Mouse (Mus musculus) CH12.LX (cell line): Measurements from ENCODE around the gene Myo18a. TPM values are rescaled to one million over a fixed set of nuclear protein-coding genes. Genes with fewer than 3 reads are reported as not detected.

Source experiments
- DNase-seq: peaks from one replicate; pipeline ENCODE4 v3.0.0-alpha.2; 2013; ENCODE audit errors: extremely low read depth
- H3K27ac ChIP-seq: 2 replicates; pipeline ENCODE4 v1.5.1; 2012; ENCODE audit warnings: low read depth, mild to moderate bottlenecking, control low read depth, moderate library complexity; ENCODE audit not compliant: insufficient read depth
- H3K27me3 ChIP-seq: replicated peaks from 2 replicates; pipeline ENCODE3; 2012; ENCODE audit warnings: inconsistent platforms
- H3K36me3 ChIP-seq, 2 experiments: replicated peaks in 1 of 2; 2 replicates each; pipeline versions ENCODE3 to v1.6.1; 2012; ENCODE audit warnings: inconsistent platforms in 1 of 2, low read length in 1 of 2, mild to moderate bottlenecking in 1 of 2, mixed read lengths in 1 of 2, moderate library complexity in 1 of 2; ENCODE audit not compliant: control insufficient read depth in 1 of 2, insufficient read depth in 1 of 2
- H3K4me1 ChIP-seq, 2 experiments: 2 replicates each; pipeline ENCODE4 v1.6.1; 2012; ENCODE audit warnings: inconsistent platforms in 1 of 2, moderate library complexity in 1 of 2; ENCODE audit not compliant: insufficient read depth in 2 of 2, control insufficient read depth in 1 of 2
- H3K4me2 ChIP-seq: 2 replicates; pipeline ENCODE4 v1.6.1; 2012; ENCODE audit warnings: low read depth, mild to moderate bottlenecking, control low read depth; ENCODE audit not compliant: poor library complexity, insufficient read depth, severe bottlenecking
- H3K4me3 ChIP-seq, 3 experiments: fragments of 150-350 bp in 1 of 3; sonication (generic) in 1 of 3; replicated peaks in 1 of 3; 2 replicates each; pipeline versions ENCODE3 to v1.5.1; 2011 to 2012; ENCODE audit warnings: low read depth in 2 of 3, low read length in 2 of 3, mild to moderate bottlenecking in 2 of 3, moderate library complexity in 2 of 3, control low read depth in 1 of 3, improper control_type of control experiment in 1 of 3, inconsistent platforms in 1 of 3, mixed read lengths in 1 of 3; ENCODE audit not compliant: poor library complexity in 1 of 3
- H3K79me2 ChIP-seq: replicated peaks from 2 replicates; pipeline ENCODE4 v1.6.1; 2012; ENCODE audit warnings: mild to moderate bottlenecking, moderate library complexity; ENCODE audit not compliant: control insufficient read depth, poor library complexity, insufficient read depth, severe bottlenecking; ENCODE audit errors: extremely low read depth
- H3K9ac ChIP-seq: 2 replicates; pipeline ENCODE4 v1.6.1; 2012; ENCODE audit warnings: low read depth, mild to moderate bottlenecking, control low read depth, moderate library complexity; ENCODE audit not compliant: insufficient read depth
- H3K9me3 ChIP-seq: replicated peaks from 2 replicates; pipeline ENCODE3; 2012; ENCODE audit warnings: low read length, inconsistent platforms, mixed read lengths
- CHD1 ChIP-seq: IDR thresholded peaks from 2 replicates; pipeline ENCODE4 v1.6.1; 2012; ENCODE audit warnings: low read depth, low read length, improper control_type of control experiment, inconsistent platforms
- CTCF ChIP-seq, 2 experiments: IDR thresholded peaks in 1 of 2; conservative IDR thresholded peaks in 1 of 2; 2 replicates each; pipeline ENCODE4 v1.5.1; 2011 to 2012; ENCODE audit warnings: low read depth in 2 of 2, low read length in 2 of 2, improper control_type of control experiment in 1 of 2, inconsistent platforms in 1 of 2, mild to moderate bottlenecking in 1 of 2, moderate library complexity in 1 of 2
- ELF1 ChIP-seq: IDR thresholded peaks from 2 replicates; pipeline ENCODE4 v1.6.1; 2014; ENCODE audit warnings: low read depth, mild to moderate bottlenecking, inconsistent platforms, low read length, improper control_type of control experiment
- ETS1 ChIP-seq: conservative IDR thresholded peaks from 2 replicates; pipeline ENCODE4 v1.6.1; 2012; ENCODE audit warnings: low read depth, mild to moderate bottlenecking, inconsistent platforms, low read length, improper control_type of control experiment, moderate library complexity
- HCFC1 ChIP-seq: IDR thresholded peaks from 2 replicates; pipeline ENCODE4 v1.6.1; 2012; ENCODE audit warnings: low read depth, mild to moderate bottlenecking, inconsistent platforms, low read length, improper control_type of control experiment
- KAT2A ChIP-seq: IDR thresholded peaks from 2 replicates; pipeline ENCODE4 v1.6.1; 2012; ENCODE audit warnings: low read length, improper control_type of control experiment, inconsistent platforms; ENCODE audit not compliant: insufficient replicate concordance
- MAFK ChIP-seq: IDR thresholded peaks from 2 replicates; pipeline ENCODE4 v1.6.1; 2011; ENCODE audit warnings: low read length, improper control_type of control experiment; ENCODE audit not compliant: insufficient replicate concordance
- MAX ChIP-seq: IDR thresholded peaks from 2 replicates; pipeline ENCODE4 v1.6.1; 2011; ENCODE audit warnings: low read length, improper control_type of control experiment
- MAZ ChIP-seq: IDR thresholded peaks from 2 replicates; pipeline ENCODE4 v1.6.1; 2012; ENCODE audit warnings: low read depth, mild to moderate bottlenecking, inconsistent platforms, low read length, improper control_type of control experiment, moderate library complexity
- NRF1 ChIP-seq: IDR thresholded peaks from 2 replicates; pipeline ENCODE4 v1.6.1; 2014; ENCODE audit warnings: low read depth, mild to moderate bottlenecking, inconsistent platforms, low read length, improper control_type of control experiment, moderate library complexity
- POLR2A ChIP-seq: IDR thresholded peaks from 2 replicates; pipeline ENCODE4 v1.6.1; 2011; ENCODE audit warnings: low read depth, mild to moderate bottlenecking, improper control_type of control experiment, low read length
- RAD21 ChIP-seq: IDR thresholded peaks from 2 replicates; pipeline ENCODE4 v1.6.1; 2011; ENCODE audit warnings: low read depth, mild to moderate bottlenecking, low read length, improper control_type of control experiment, moderate library complexity
- SMC3 ChIP-seq: IDR thresholded peaks from 2 replicates; pipeline ENCODE4 v1.6.1; 2011; ENCODE audit warnings: low read depth, low read length, improper control_type of control experiment
- TCF12 ChIP-seq: IDR thresholded peaks from 2 replicates; pipeline ENCODE4 v1.6.1; 2014; ENCODE audit warnings: low read depth, mild to moderate bottlenecking, inconsistent platforms, low read length, improper control_type of control experiment
- UBTF ChIP-seq: IDR thresholded peaks from 2 replicates; pipeline ENCODE4 v1.6.1; 2012; ENCODE audit warnings: low read depth, mild to moderate bottlenecking, inconsistent platforms, low read length, improper control_type of control experiment, moderate library complexity
- USF1 ChIP-seq: IDR thresholded peaks from 2 replicates; pipeline ENCODE4 v1.6.1; 2014; ENCODE audit warnings: low read depth, mild to moderate bottlenecking, inconsistent platforms, low read length, improper control_type of control experiment
- USF2 ChIP-seq: conservative IDR thresholded peaks from 2 replicates; pipeline ENCODE4 v1.6.1; 2011; ENCODE audit warnings: low read depth, low read length, improper control_type of control experiment
- ZC3H11A ChIP-seq: IDR thresholded peaks from 2 replicates; pipeline ENCODE4 v1.6.1; 2012; ENCODE audit warnings: low read depth, mild to moderate bottlenecking, inconsistent platforms, low read length, improper control_type of control experiment
- ZKSCAN1 ChIP-seq: IDR thresholded peaks from 2 replicates; pipeline ENCODE4 v1.6.1; 2012; ENCODE audit warnings: low read depth, inconsistent platforms, low read length, improper control_type of control experiment, borderline replicate concordance
- ZMIZ1 ChIP-seq: IDR thresholded peaks from 2 replicates; pipeline ENCODE4 v1.6.1; 2012; ENCODE audit warnings: low read depth, mild to moderate bottlenecking, inconsistent platforms, low read length, improper control_type of control experiment
- ZNF384 ChIP-seq: IDR thresholded peaks from 2 replicates; pipeline ENCODE4 v1.6.1; 2012; ENCODE audit warnings: low read depth, low read length, improper control_type of control experiment, inconsistent platforms
- dilution Hi-C: fragments of 300-500 bp; cut with MboI; formaldehyde crosslinking; loops from 2 replicates; pipeline ENCODE4 v1.14.3; 2020; ENCODE audit warnings: low sequenced_read_pairs; ENCODE audit not compliant: extremely low pct_unique_long_range_greater_than_20kb, extremely low pct_ligation_motif_present
- in situ Hi-C: fragments of 300-500 bp; cut with MboI; formaldehyde crosslinking; loops from 3 replicates; pipeline ENCODE4 v1.14.3; 2019; ENCODE audit warnings: low sequenced_read_pairs, low pct_ligation_motif_present, low pct_unique_long_range_greater_than_20kb, mixed read lengths
- polyA plus RNA-seq: library from polyadenylated mRNA; unstranded; fragments of >175 nt; gene quantifications from 2 replicates; pipeline ENCODE4 v1.2.1, GENCODE M21; 2012; ENCODE audit warnings: low read depth; ENCODE audit not compliant: insufficient read length
- total RNA-seq, 2 experiments: library from RNA; depleted of rRNA; stranded (reverse); fragments of 300-350 nt in 1 of 2; fragments of >200 nt in 1 of 2; gene quantifications; 2 replicates each; pipeline ENCODE4 v1.2.3; 2012 to 2014

The Myo18a gene
- total RNA-seq (2012; rRNA removed) (15.4 and 16.8 TPM in 2 replicates), total RNA-seq (2014; rRNA removed) (5.2 and 6.3 TPM in 2 replicates), polyA plus RNA-seq (24.8 and 29.5 TPM in 2 replicates)

- dilution Hi-C loops: no loop called here
- TF ChIP-seq ELF1 (no peak; the same call in 1 of the 2 replicates), KAT2A (no peak), UBTF (peak; percentile 58; the same call in 1 of the 2 replicates), POLR2A (peak; percentile 44; the same call in 1 of the 2 replicates), HCFC1 (no peak), TCF12 (peak; percentile 36; the same call in 1 of the 2 replicates), ZC3H11A (no peak), NRF1 (peak; percentile 76), ETS1 (no peak), ZMIZ1 (no peak), CTCF (conservative IDR thresholded peaks at IDR 0.05 in 1 of 2, IDR thresholded peaks at IDR 0.05 in 1 of 2; ENCODE audit: low read depth in 2 of 2, low read length in 2 of 2) (peak; percentile 24 to 93), MAZ (no peak), RAD21 (peak; percentile 38), USF2 (no peak), USF1 (no peak), SMC3 (peak; percentile 80), ZKSCAN1 (no peak), ZNF384 (no peak), MAX (no peak), MAFK (no peak)
- peak; percentile 61 for DNase-seq
Measured at GRCm38 (mm10) chr11:77762783-77763672, at the start of gene Myo18a. Gene Myo18a, plus strand, starts transcription at chr11:77763246.

GRCm38 (mm10) chr11:77713736-77714135 lies 49.3 kb upstream of the Myo18a start:
- H3K9me3 ChIP-seq: no peaks in the 10 kb centered on the region
- peaks cover 32% of the 10 kb centered on the region for H3K79me2 ChIP-seq
- dilution Hi-C loops: no loop called here
- no peak overlapping the region for H3K4me3 ChIP-seq
- peaks cover 0 to 8% of the 10 kb centered on the region in 2 experiments; a peak in 2 of 4 replicates for H3K4me1 ChIP-seq
- no peak for DNase-seq
- in situ Hi-C loops: no loop called here
- no peaks in the 10 kb centered on the region for H3K27me3 ChIP-seq
- H3K9ac ChIP-seq: no peak overlapping the region
- H3K27ac ChIP-seq: no peak overlapping the region
- peaks cover 27 to 86% of the 10 kb centered on the region in 2 experiments for H3K36me3 ChIP-seq
- H3K4me2 ChIP-seq: no peak overlapping the region
- TF ChIP-seq CHD1 (no peak), HCFC1 (no peak), KAT2A (no peak)

More at GRCm38 (mm10) chr11:77762783-77763672, at the start of gene Myo18a:
- H3K4me2 ChIP-seq: peak within 1 kb of the TSS; percentile 71
- H3K79me2 ChIP-seq: no peaks in the 10 kb centered on the region
- H3K9me3 ChIP-seq: no peaks in the 10 kb centered on the region
- in situ Hi-C loops: no loop called here
- H3K36me3 ChIP-seq: no peaks in the 10 kb centered on the region
- H3K27me3 ChIP-seq: peaks cover 20% of the 10 kb centered on the region
- H3K4me1 ChIP-seq: peaks cover 21 to 56% of the 10 kb centered on the region in 2 experiments
- peak within 1 kb of the TSS; percentile 50 to 75 (median 72) for H3K4me3 ChIP-seq
- no peak within 1 kb of the TSS for H3K27ac ChIP-seq
- H3K9ac ChIP-seq: peak within 1 kb of the TSS; percentile 69
